Mouse (Mus musculus): Measurements from ENCODE around the gene Nr2c2. TPM values are rescaled to one million over a fixed set of nuclear protein-coding genes. Genes with fewer than 3 reads are reported as not detected.

Nr2c2 gene
- 21.5 and 25.8 TPM in 2 replicates for polyA plus RNA-seq (2015; fragmentation: Nextera tagmentation; extraction: Ambion mirVana)

DNA sequence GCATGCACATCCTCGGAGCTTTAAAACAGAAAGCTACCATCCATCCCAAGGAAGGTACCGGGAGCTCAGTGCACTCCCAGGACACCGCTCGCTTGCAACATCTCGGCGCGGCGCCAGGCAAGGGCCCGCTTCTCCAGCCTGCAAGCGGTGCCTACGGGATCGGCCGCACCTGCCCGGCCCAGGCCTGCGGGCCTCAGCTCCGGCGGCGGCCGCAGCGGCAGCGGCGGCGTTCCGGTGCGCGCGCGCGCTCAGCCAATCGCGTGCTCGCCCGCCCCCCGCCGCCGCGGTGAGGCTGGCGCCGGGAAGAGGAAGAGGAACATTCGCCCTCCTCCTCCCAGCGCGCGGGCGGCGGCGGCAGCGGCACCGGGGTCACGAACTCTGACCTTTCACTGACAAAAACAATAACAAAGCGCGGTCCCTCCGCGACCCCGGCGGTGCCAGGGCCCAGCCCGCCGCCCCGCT, at the start of gene Nr2c2:
TSS of gene Nr2c2 (plus strand) at position 261 of the 462 bp plus-strand sequence.
- Histone ChIP-seq H3K4me3 (replicated peaks; ENCODE audit: low read length) (peak within 1 kb of the TSS; percentile 90), H3K27ac (ENCODE audit: low read length) (peak within 1 kb of the TSS; percentile 97), H3K36me3 (ENCODE audit: control insufficient read depth, insufficient read depth) (no peaks in the 10 kb centered on the region), H3K9me3 (ENCODE audit: control insufficient read depth, low read length) (no peaks in the 10 kb centered on the region), H3K9ac (replicated peaks; ENCODE audit: low read depth, low read length) (peak within 1 kb of the TSS; percentile 95), H3K27me3 (replicated peaks; ENCODE audit: control insufficient read depth, insufficient read depth, low read length) (no peaks in the 10 kb centered on the region), H3K4me2 (ENCODE audit: low read length) (peak within 1 kb of the TSS; percentile 82), H3K4me1 (replicated peaks; ENCODE audit: control insufficient read depth, insufficient read depth, low read length) (peaks cover 27% of the 10 kb centered on the region)
- ATAC-seq = peak; percentile 74
- under 1% methylated on average over 40 of the region's 58 CpGs for WGBS

DNA sequence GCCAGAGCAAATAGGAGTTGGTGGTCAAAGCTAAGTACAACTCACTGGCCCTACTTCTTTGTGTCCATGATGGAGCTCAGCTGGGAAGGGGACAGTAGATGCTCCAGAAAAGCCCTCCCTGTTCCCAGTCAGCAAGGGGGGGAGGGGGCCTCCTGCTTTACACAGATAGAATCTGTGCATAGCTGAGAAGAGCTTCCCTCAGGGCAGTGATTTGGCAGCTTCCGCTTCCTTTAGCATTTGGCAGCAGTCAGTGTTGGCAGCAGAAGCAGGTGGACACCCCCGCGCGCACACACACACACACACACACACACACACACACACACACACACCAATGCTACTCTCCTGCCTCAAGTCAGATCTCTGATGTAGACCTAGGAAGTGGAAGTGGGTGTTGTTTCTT, 49.1 kb upstream of the Nr2c2 start:
- H3K9me3 ChIP-seq (ENCODE audit: control insufficient read depth, low read length) = no peaks in the 10 kb centered on the region
- whole genome bisulfite sequencing = 74% methylated on average over 4 of the region's 4 CpGs
- H3K27ac ChIP-seq (ENCODE audit: low read length) = no peak overlapping the region
- H3K4me1 ChIP-seq (replicated peaks; ENCODE audit: control insufficient read depth, insufficient read depth, low read length) = no peaks in the 10 kb centered on the region
- no peak overlapping the region for H3K4me2 ChIP-seq (ENCODE audit: low read length)
- H3K27me3 ChIP-seq (replicated peaks; ENCODE audit: control insufficient read depth, insufficient read depth, low read length) = no peaks in the 10 kb centered on the region
- H3K9ac ChIP-seq (replicated peaks; ENCODE audit: low read depth, low read length) = no peak overlapping the region
- no peaks in the 10 kb centered on the region for H3K36me3 ChIP-seq (ENCODE audit: control insufficient read depth, insufficient read depth)
- no peak overlapping the region for H3K4me3 ChIP-seq (replicated peaks; ENCODE audit: low read length)
- ATAC-seq = no peak; the same call in 1 of the 2 replicates

DNA sequence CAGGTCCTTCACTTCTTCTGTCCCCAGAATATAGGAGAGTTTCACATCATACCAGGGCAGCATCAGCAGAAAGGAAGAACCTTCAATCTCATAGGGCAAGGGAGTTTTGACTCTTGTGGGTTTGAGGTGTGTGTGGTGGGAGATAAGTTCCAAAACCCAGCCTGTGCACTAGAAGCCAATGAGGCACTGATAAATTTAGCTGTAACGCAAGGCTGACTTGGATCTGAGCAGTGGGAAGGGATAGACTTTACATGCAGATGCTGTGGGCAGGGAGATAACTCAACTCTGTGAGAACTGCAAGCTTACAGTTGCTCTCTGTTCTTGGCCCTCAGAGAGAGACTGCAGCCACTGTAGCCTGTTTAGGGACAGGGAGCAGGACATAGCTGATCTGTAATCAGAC, 48.3 kb upstream of the Nr2c2 start:
- Histone ChIP-seq H3K27me3 (replicated peaks; ENCODE audit: control insufficient read depth, insufficient read depth, low read length) (no peaks in the 10 kb centered on the region), H3K27ac (ENCODE audit: low read length) (no peak overlapping the region), H3K4me1 (replicated peaks; ENCODE audit: control insufficient read depth, insufficient read depth, low read length) (no peaks in the 10 kb centered on the region), H3K9ac (replicated peaks; ENCODE audit: low read depth, low read length) (no peak overlapping the region), H3K4me2 (ENCODE audit: low read length) (no peak overlapping the region), H3K36me3 (ENCODE audit: control insufficient read depth, insufficient read depth) (no peaks in the 10 kb centered on the region), H3K9me3 (ENCODE audit: control insufficient read depth, low read length) (no peaks in the 10 kb centered on the region), H3K4me3 (replicated peaks; ENCODE audit: low read length) (no peak overlapping the region)
- WGBS = 81% methylated on average over 1 of the region's 1 CpGs
- no peak for ATAC-seq

DNA sequence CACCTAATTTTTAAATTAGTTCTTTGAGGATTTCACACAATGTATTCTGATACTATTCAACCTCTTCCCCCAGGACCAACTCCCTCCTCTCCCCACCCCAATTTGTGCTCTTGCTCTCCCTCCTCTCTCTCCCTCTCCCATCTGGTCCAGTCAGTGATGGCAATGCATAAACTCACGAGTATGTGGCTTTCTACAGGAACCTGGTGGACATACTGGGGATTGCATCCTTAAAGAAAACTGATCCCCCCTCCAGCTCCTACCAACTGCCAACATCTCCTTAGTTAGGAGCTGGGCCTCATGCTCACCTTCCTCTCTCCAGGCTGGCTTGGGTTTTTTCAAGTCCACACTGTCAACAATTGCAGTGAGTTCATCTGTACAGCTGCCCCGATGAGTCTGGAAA, 33.4 kb upstream of the Nr2c2 start:
- Histone ChIP-seq H3K4me1 (replicated peaks; ENCODE audit: control insufficient read depth, insufficient read depth, low read length) (no peaks in the 10 kb centered on the region), H3K9ac (replicated peaks; ENCODE audit: low read depth, low read length) (no peak overlapping the region), H3K4me2 (ENCODE audit: low read length) (no peak overlapping the region), H3K27ac (ENCODE audit: low read length) (no peak overlapping the region), H3K27me3 (replicated peaks; ENCODE audit: control insufficient read depth, insufficient read depth, low read length) (no peaks in the 10 kb centered on the region), H3K4me3 (replicated peaks; ENCODE audit: low read length) (no peak overlapping the region), H3K9me3 (ENCODE audit: control insufficient read depth, low read length) (no peaks in the 10 kb centered on the region), H3K36me3 (ENCODE audit: control insufficient read depth, insufficient read depth) (no peaks in the 10 kb centered on the region)
- ATAC-seq = no peak
- WGBS = 53% methylated on average over 2 of the region's 2 CpGs

DNA sequence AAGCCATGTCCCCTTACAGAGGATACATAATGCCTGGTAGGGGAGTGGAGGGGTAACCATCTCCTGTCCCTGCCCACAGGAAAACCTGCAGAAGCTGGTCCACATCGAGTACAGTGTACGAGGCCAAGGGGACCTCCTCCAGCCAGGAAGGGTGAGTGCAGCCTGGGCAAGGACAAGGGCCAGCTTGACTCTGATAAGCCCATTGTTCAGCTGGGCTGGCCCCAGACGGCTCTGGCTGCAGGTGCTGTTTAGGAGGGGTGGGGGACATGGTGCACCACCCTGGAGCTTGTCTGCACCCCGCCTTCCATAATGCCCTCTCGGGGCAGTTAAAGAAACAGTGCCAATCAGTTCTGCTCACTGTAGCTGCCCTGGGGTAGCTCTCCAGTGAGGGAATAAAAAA, 29.5 kb upstream of the Nr2c2 start:
- H3K4me3 ChIP-seq (replicated peaks; ENCODE audit: low read length) = no peak overlapping the region
- no peaks in the 10 kb centered on the region for H3K27me3 ChIP-seq (replicated peaks; ENCODE audit: control insufficient read depth, insufficient read depth, low read length)
- no peak overlapping the region for H3K27ac ChIP-seq (ENCODE audit: low read length)
- H3K4me2 ChIP-seq (ENCODE audit: low read length) = no peak overlapping the region
- no peaks in the 10 kb centered on the region for H3K36me3 ChIP-seq (ENCODE audit: control insufficient read depth, insufficient read depth)
- ATAC-seq = no peak
- WGBS = 50% methylated on average over 5 of the region's 5 CpGs
- no peak overlapping the region for H3K9ac ChIP-seq (replicated peaks; ENCODE audit: low read depth, low read length)
- H3K9me3 ChIP-seq (ENCODE audit: control insufficient read depth, low read length) = no peaks in the 10 kb centered on the region
- no peaks in the 10 kb centered on the region for H3K4me1 ChIP-seq (replicated peaks; ENCODE audit: control insufficient read depth, insufficient read depth, low read length)

DNA sequence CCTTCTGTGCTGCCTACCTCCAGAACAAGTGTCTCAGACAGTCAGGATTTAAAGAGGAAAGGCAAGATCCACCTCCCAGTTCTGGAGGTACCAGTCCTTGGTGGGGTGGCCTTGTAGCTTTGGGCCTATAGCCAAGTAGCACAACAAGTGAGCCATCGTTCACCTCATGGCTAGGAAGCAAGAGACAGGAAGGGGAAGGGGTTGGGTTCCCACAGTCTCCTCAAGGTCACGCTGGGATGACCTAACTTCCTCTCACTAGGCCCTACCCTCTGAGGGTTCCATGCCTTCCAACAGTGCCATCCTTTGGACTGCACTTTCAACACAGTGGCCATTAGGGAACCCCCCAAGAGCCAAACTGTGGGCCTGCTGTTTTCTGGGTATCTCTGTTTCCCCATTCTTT, 27.7 kb upstream of the Nr2c2 start:
- no peak for ATAC-seq
- Histone ChIP-seq H3K36me3 (ENCODE audit: control insufficient read depth, insufficient read depth) (no peaks in the 10 kb centered on the region), H3K4me3 (replicated peaks; ENCODE audit: low read length) (no peak overlapping the region), H3K4me1 (replicated peaks; ENCODE audit: control insufficient read depth, insufficient read depth, low read length) (no peaks in the 10 kb centered on the region; the same call in 1 of the 2 replicates), H3K27me3 (replicated peaks; ENCODE audit: control insufficient read depth, insufficient read depth, low read length) (no peaks in the 10 kb centered on the region), H3K9ac (replicated peaks; ENCODE audit: low read depth, low read length) (no peak overlapping the region), H3K27ac (ENCODE audit: low read length) (no peak overlapping the region), H3K4me2 (ENCODE audit: low read length) (no peak overlapping the region), H3K9me3 (ENCODE audit: control insufficient read depth, low read length) (no peaks in the 10 kb centered on the region)
- WGBS = 89% methylated on average over 2 of the region's 2 CpGs

DNA sequence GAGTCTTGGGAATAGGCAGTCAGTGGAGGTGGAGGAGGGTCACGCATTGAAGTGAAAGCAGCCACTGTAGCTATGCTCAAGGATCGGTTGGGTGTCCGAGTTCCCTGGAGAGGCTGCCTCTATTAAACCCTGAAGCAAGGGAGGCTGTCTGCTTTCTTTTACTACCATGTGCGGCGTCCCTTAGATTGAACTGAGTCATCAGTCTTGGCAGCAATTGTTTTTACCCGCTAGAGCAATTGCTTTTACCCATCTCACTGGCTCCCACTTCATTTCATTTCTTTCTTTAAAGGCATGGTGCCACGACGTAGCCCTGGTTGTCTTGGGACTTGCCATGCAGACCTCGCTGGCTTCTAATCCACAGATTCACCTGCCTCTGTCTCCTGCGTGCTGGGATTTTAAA, 27.1 kb upstream of the Nr2c2 start:
- no peak for ATAC-seq
- no peaks in the 10 kb centered on the region; the same call in 1 of the 2 replicates for H3K4me1 ChIP-seq (replicated peaks; ENCODE audit: control insufficient read depth, insufficient read depth, low read length)
- H3K9ac ChIP-seq (replicated peaks; ENCODE audit: low read depth, low read length) = no peak overlapping the region
- no peaks in the 10 kb centered on the region for H3K9me3 ChIP-seq (ENCODE audit: control insufficient read depth, low read length)
- no peak overlapping the region for H3K4me2 ChIP-seq (ENCODE audit: low read length)
- no peak overlapping the region for H3K27ac ChIP-seq (ENCODE audit: low read length)
- no peaks in the 10 kb centered on the region for H3K27me3 ChIP-seq (replicated peaks; ENCODE audit: control insufficient read depth, insufficient read depth, low read length)
- 68% methylated on average over 10 of the region's 10 CpGs for WGBS
- no peak overlapping the region for H3K4me3 ChIP-seq (replicated peaks; ENCODE audit: low read length)
- H3K36me3 ChIP-seq (ENCODE audit: control insufficient read depth, insufficient read depth) = no peaks in the 10 kb centered on the region

DNA sequence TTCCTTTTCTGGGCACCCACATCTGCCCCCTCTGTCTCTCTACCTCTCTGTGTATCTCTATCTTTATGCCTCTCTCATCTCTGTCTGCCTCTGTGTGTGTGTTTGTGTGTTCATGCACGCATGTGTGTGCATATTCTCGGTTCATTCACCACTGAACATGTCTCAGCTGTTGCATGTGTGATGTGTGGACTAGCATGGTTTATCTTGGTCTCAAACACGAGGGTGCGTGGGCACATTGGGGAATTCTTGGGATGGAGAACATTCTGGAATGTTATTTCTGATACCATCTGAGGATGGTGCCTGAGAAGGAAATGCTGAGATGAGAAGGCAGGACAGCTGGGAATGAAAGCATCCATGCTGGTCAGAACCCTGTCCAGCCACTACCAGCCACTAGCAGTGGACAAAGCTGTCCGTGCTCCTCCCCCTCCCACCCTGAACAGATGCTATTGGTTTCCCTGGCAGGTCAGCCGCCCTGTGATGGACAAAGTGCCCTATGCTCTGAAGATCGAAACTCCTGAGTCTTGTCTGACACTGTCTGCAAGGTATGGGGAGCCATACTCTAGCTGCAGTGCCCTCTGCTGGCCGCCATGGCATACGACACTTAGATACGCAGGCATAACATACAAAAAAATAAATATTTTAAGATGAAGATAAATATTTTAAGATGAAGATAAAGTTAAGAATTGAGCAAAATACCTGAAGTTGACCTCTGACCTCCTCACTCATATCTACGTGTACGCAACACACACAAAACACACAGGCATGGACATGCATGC, 25.3 kb upstream of the Nr2c2 start:
- H3K4me2 ChIP-seq (ENCODE audit: low read length) = no peak overlapping the region
- ATAC-seq = peak; percentile 39; the same call in 1 of the 2 replicates
- no peaks in the 10 kb centered on the region; the same call in 1 of the 2 replicates for H3K4me1 ChIP-seq (replicated peaks; ENCODE audit: control insufficient read depth, insufficient read depth, low read length)
- H3K27ac ChIP-seq (ENCODE audit: low read length) = no peak overlapping the region
- no peaks in the 10 kb centered on the region for H3K27me3 ChIP-seq (replicated peaks; ENCODE audit: control insufficient read depth, insufficient read depth, low read length)
- H3K9me3 ChIP-seq (ENCODE audit: control insufficient read depth, low read length) = no peaks in the 10 kb centered on the region
- no peak overlapping the region for H3K9ac ChIP-seq (replicated peaks; ENCODE audit: low read depth, low read length)
- H3K4me3 ChIP-seq (replicated peaks; ENCODE audit: low read length) = no peak overlapping the region
- no peaks in the 10 kb centered on the region for H3K36me3 ChIP-seq (ENCODE audit: control insufficient read depth, insufficient read depth)
- 49% methylated on average over 12 of the region's 12 CpGs for WGBS

DNA sequence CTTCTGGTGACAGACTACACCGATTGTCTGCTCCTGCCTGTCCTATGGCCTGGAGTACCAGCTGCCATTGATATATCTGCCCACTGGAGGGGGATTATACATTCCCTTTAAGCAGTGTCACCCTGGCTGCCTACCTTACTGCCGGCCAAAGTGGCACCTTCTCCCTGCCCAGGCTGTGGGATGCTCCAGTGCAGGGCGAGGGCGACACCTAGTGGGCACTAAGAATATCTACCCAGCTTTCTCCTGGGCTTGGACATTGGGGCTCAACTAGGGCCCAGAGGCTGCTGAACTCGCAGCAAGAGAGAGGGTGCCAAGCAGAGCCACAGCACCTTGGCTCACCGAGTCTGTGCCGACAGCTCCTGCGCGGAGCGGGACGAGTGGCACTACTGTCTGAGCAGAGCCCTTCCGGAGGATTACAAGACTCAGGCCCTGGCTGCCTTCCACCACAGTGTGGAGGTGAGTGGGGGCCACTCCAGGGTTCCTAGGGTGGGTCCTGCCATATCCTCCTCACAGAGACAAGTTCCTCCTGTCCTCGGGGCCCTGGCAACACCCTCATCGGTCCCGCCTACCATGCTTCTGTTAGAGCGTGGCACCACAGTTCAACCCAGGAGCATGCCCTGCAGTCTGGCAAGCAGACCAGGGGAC, 23.9 kb upstream of the Nr2c2 start:
- ATAC-seq = peak; percentile 88
- Histone ChIP-seq H3K27me3 (replicated peaks; ENCODE audit: control insufficient read depth, insufficient read depth, low read length) (no peaks in the 10 kb centered on the region), H3K4me2 (ENCODE audit: low read length) (no peak overlapping the region), H3K36me3 (ENCODE audit: control insufficient read depth, insufficient read depth) (no peaks in the 10 kb centered on the region), H3K27ac (ENCODE audit: low read length) (no peak overlapping the region), H3K9ac (replicated peaks; ENCODE audit: low read depth, low read length) (no peak overlapping the region), H3K4me1 (replicated peaks; ENCODE audit: control insufficient read depth, insufficient read depth, low read length) (no peaks in the 10 kb centered on the region; the same call in 1 of the 2 replicates), H3K4me3 (replicated peaks; ENCODE audit: low read length) (no peak overlapping the region), H3K9me3 (ENCODE audit: control insufficient read depth, low read length) (no peaks in the 10 kb centered on the region)
- 28% methylated on average over 16 of the region's 16 CpGs for WGBS

All from forebrain, embryonic 16.5 days (tissue).